Mouse (Mus musculus): Measurements from ENCODE around the gene Tex33.
"Not testable (repeated sequence)": the region's sequence is repeated elsewhere in the genome, so short reads cannot be mapped to it uniquely, and the experiment has no call there.

The Tex33 gene

GRCm38 (mm10) chr15:78374204-78374603 lies 21.5 kb downstream of the Tex33 start:
- no peak for DNase-seq (ENCODE audit: low spot score in 2 of 2)

DNA sequence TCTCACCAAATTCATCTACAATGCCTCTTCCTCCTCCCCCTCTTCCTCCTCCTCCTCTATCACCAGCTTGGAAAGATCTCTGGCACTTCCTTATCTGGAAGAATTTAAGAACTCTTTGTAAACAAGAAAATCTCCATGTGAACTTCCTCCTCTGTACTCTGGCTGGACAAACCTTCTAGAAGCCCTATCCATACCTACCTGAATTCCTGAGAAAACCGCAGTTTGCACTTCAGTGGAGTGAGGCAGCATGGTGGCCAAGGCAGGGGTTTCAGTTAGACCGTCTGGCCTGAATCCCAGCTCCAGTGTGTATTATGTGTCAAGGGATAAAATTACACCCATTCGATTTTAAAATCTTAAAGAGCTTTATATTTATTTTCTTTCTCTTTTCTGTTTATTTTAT lies 22.9 kb downstream of the Tex33 start:
- DNase-seq (ENCODE audit: low spot score in 2 of 2): no peak

DNA sequence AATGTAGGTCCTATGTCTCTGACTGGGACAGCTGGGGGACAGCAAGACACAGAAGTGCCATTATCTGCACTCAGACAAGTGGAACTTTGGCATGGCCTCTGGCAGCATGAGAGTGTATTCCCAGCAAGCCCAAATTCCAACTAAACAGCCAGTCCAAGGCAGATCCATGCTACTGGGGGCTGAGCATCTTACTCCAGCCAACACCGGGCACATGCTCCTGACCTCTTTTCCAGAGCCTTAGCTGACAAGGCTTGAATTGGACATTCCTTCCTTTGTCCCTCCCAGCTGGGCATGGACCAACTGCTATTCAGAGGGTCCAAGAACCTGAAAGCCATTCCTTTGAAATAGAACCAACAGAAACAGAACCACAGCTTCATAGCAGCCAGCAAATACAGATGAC lies 26.1 kb downstream of the Tex33 start:
- no peak for DNase-seq (ENCODE audit: low spot score in 2 of 2)

DNA sequence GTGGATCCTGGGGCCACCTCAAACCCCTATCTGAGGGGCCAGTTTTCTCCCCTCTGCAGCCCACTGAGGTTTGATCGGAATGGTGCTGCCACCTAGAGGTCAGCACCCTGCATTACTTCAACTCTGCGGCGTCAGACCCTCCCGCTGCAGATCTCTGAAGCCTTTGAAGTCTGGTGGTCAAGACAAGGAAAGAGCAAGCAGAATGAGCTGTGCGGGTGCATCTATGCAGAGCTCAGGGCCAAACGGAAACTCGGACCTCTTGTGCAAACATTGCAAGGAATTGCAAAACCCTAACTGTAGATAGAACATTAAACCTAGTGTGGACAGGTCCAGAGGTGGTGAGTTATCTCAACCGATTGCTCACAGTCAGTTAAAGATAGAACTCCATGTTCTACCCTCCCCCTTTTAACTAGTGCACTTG lies 26.8 kb downstream of the Tex33 start:
- no peak for DNase-seq (ENCODE audit: low spot score in 2 of 2)

DNA sequence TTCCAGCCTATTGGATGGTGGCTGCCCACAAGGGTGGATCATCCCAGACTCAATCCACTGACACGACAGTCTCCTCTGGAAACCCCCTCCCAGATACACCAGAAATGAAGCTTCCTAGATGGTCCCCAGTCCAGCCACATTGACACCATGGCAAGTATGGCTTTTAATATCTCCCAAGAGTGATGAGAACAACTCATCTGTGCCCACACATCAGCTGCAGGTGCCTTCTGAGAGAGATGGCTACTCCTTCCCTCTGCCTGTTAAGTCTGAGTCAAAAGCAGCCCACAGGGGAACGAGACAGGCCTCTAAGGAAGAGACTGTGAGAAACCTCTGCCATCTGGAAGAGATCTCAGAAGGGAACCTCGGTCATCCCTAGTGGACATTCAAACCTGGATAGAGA lies 27.9 kb downstream of the Tex33 start:
- no peak for DNase-seq (ENCODE audit: low spot score in 2 of 2)

DNA sequence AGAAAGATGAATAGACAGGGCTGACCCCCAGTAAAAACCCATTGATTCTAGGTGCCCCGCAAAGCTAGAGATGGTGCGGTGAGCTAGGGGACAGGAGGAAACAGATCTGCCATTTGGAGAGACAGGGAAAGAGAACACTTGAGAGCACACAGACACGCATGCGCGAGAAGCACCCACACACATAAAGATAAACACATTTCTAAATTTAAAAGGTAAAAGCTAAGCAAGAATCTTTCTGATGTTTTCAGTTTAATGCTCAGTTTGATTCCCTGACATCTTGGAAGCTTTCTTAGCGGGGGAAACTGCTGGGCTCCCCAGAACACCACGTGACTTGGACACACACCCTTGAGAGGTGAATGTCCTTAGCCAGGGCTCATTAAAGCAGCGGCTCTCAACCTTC lies 28.8 kb downstream of the Tex33 start:
- DNase-seq (ENCODE audit: low spot score in 2 of 2): no peak

GRCm38 (mm10) chr15:78365916-78366315 lies 29.8 kb downstream of the Tex33 start:
- DNase-seq (ENCODE audit: low spot score in 2 of 2): no peak

GRCm38 (mm10) chr15:78355548-78355947 lies 40.2 kb downstream of the Tex33 start:
- DNase-seq (ENCODE audit: low spot score in 2 of 2): no peak

GRCm38 (mm10) chr15:78354958-78355357 lies 40.8 kb downstream of the Tex33 start:
- DNase-seq (ENCODE audit: low spot score in 2 of 2): no peak

DNA sequence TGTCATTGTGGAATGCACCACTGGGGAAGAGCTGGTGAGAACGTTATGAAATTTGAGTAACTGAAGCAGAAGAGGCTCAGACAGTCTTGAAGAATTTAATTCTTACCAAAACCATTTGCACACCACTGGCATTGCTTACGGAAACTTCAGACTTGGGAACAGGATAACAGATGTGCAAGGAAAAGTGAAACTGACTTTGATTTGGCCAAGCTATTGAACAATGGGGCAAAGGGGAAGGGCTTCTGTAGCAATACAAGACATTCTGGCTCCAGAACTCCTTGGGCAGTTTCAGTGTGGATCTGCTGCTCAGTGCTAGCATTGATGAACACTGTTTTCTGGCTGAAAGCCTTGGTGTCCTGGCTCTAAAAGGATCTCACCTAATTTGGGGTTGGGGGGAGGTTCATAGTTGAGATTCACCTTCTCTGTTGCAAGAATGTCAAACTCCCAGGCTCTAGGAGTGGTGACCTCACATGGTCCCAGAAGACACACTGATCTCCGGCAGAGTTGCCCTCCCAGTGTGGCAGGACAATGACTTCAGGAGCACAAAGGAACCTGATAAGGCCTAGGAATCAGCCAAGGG lies 44.0 kb downstream of the Tex33 start:
- no peak for DNase-seq (ENCODE audit: low spot score in 2 of 2)

- DNase-seq (ENCODE audit: low spot score in 2 of 2): no peak
Measured at GRCm38 (mm10) chr15:78344567-78344966, 51.1 kb downstream of the Tex33 start.

DNA sequence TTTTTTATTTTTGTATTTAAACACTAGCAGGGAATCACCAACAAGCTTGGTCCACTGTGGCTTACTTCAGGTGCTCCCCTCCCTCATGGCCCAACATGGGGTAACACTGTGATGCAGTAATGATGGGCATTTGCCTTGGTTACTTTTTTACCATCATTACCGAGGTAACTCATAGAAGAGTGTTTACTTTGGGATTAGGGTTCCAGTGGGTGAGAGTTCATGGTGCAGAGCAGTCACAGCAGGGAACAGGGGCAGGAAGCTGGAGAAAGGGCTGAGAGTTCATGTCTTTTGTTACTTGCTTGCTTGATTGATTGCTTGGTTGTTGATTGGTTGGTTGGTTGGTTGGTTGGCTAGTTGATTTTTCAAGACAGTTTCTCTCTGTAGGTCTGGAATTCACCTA lies 52.0 kb downstream of the Tex33 start:
- DNase-seq (ENCODE audit: low spot score in 2 of 2): no peak

GRCm38 (mm10) chr15:78340919-78341318 lies 54.8 kb downstream of the Tex33 start:
- DNase-seq (ENCODE audit: low spot score in 2 of 2): not testable (repeated sequence)

- peak; percentile 52 to 65 for DNase-seq (ENCODE audit: low spot score in 2 of 2)
Measured at GRCm38 (mm10) chr15:78339627-78340423, 55.9 kb downstream of the Tex33 start.

DNA sequence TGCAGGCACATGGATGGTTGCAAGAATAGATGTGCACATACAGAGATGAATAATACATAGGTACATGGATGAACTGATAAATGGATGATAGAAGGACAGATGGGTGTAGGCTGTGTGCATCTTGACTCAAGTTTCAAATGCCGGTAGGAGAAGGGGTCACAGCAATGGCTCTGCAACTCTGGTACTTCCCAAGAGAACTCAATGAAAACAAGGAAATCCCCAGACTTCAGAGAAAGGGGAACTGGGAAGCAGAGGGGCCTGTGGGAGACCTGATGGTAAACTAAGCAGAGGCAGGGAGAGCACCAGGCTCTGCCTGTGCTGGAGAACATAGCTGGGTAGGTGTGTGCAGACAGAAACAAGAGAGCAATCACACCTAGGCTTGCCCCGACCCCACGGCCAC lies 61.3 kb downstream of the Tex33 start:
- no peak for DNase-seq (ENCODE audit: low spot score in 2 of 2)

GRCm38 (mm10) chr15:78332981-78333380 lies 62.7 kb downstream of the Tex33 start:
- no peak for DNase-seq (ENCODE audit: low spot score in 2 of 2)

DNA sequence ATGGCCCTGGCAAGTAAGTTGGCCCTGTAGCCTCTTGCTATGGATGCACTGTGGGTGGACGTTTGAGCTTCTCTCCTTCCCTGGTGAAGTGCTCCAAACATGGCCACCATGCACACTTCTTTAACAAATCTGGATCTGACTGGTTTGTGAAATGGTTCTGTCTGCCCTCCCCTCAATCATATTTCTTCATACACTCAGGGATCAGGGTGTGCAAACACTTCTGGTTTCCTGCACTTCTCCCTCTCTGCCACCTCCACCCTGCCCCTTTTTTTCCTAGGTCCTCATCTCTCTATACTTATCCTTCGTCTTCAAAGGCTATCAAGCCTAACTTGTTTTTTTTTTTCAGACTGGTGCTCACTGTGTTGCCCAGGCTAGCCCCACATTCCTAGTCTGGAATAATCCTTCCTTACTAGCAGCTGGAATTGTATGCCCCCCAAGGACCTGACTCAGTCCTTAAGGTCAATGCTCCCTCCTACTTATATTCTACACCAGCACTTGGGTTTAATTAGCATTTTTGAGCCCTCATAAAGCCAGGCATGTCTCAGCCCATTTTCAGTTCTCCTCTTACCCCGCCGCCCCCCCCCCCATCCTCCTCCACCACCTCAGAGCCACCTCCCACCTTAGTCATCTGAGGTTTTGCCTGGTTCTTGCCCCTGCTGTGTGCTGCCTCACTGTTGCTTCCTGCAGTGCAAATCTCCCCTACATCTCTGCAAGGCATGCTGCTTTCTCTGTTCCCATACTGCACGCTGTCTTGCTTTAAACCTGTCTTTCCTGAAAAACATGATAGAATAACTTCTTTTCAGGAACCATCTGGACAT lies 64.0 kb downstream of the Tex33 start:
- DNase-seq (ENCODE audit: low spot score in 2 of 2): no peak

- no peak for DNase-seq (ENCODE audit: low spot score in 2 of 2)
Measured at GRCm38 (mm10) chr15:78330706-78331105, 65.0 kb downstream of the Tex33 start.

- DNase-seq (ENCODE audit: low spot score in 2 of 2): not testable (repeated sequence)
Measured at GRCm38 (mm10) chr15:78329972-78330371, 65.7 kb downstream of the Tex33 start.

GRCm38 (mm10) chr15:78328520-78329097 lies 67.1 kb downstream of the Tex33 start:
- DNase-seq (ENCODE audit: low spot score in 2 of 2): no peak

Measured in urinary bladder, postnatal 4 days (tissue).